Mouse (Mus musculus) right cerebral cortex, postnatal 10 days (tissue): ENCODE results near the gene Kat6b.

Experiments
- DNase-seq, 2 experiments: peaks; one replicate each; pipeline ENCODE4 v3.0.0; 2021; ENCODE audit warnings: low spot score in 2 of 2

Kat6b gene

GRCm38 (mm10) chr14:21706759-21707571, 225.7 kb downstream of the Kat6b start:
- DNase-seq = peak; percentile 74 to 82

DNA sequence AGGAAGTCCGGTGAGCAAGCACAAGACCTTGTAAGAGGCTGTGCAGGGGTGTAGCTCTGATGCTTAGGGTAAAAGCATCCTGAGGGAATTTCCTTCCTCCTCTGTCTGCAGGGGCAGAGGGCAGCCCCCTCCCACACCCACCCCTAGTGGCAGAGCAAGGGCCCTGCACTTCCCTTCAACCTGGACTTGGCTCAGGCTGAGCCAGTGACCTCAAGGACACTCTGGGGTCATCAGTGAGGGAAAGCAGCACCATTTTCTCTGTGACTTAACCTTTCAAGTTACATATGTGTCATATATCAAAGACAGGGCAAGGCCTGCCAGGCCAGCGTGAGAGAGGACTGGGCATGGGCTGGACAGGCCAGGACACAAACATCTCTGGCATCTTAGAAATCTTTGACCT, 228.3 kb downstream of the Kat6b start:
- DNase-seq = no peak

DNA sequence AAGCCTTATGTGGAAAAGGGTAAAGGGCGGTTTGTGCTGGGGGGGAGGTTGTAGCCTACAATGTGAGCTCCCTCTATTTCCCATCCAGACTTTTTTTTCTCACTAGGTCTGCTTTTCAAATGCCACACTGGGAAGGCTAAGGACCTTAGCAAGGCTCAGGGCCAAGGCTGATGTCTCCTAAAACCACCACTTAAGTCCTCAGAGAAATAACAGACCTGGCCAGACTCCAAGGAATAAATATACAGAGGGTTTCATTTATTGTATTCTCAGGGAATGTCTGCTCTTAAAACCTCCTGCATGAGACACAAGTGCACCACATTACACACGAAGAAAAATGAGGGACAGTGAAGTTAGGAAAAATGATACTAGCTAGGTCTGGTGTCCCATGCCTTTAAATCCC, 230.0 kb downstream of the Kat6b start:
- DNase-seq = no peak

- DNase-seq = no peak
Observed at GRCm38 (mm10) chr14:21714486-21714885, 233.3 kb downstream of the Kat6b start, which contains the start of gene Dupd1. Gene Dupd1, minus strand, starts transcription at chr14:21714576.

GRCm38 (mm10) chr14:21719646-21720383, 238.6 kb downstream of the Kat6b start:
- DNase-seq = no peak

GRCm38 (mm10) chr14:21720430-21721205, 239.4 kb downstream of the Kat6b start:
- no peak for DNase-seq
